Mouse (Mus musculus) intestine, embryonic 16.5 days (tissue): ENCODE results near the gene Cdh23. TPM values are rescaled to one million over a fixed set of nuclear protein-coding genes. Genes with fewer than 3 reads are reported as not detected.
A peak's percentile ranks its signal among the peaks of the same experiment; 100 is the strongest.

Experiments used
- ATAC-seq: fragments of 200-750 bp; cut with Nextera tagmentation; 2 replicates; pipeline ENCODE4 v1.8.0; 2017; ENCODE audit warnings: moderate TSS enrichment, moderate library complexity
- H3K27ac ChIP-seq: fragments of 300-500 bp; sonication (generic); 2 replicates; pipeline ENCODE4 v1.5.1; 2014; ENCODE audit warnings: mild to moderate bottlenecking, low read length
- H3K27me3 ChIP-seq: fragments of 300-500 bp; sonication (generic); replicated peaks from 2 replicates; pipeline ENCODE4 v1.6.1; 2014; ENCODE audit warnings: low read length, control low read depth, mixed read lengths; ENCODE audit not compliant: control insufficient read depth, insufficient read depth
- H3K36me3 ChIP-seq: fragments of 300-500 bp; sonication (generic); 2 replicates; pipeline ENCODE4 v1.6.1; 2014; ENCODE audit warnings: low read length, control low read depth; ENCODE audit not compliant: control insufficient read depth, insufficient read depth
- H3K4me1 ChIP-seq: fragments of 300-500 bp; sonication (generic); 2 replicates; pipeline ENCODE4 v1.6.1; 2014; ENCODE audit warnings: low read length, control low read depth, mixed read lengths; ENCODE audit not compliant: control insufficient read depth, insufficient read depth
- H3K4me2 ChIP-seq: fragments of 300-500 bp; sonication (generic); 2 replicates; pipeline ENCODE4 v1.6.1; 2014; ENCODE audit warnings: low read depth, low read length, control low read depth
- H3K4me3 ChIP-seq: fragments of 300-500 bp; sonication (generic); 2 replicates; pipeline ENCODE4 v1.5.1; 2014; ENCODE audit warnings: mild to moderate bottlenecking, low read length
- H3K9ac ChIP-seq: fragments of 300-500 bp; sonication (generic); 2 replicates; pipeline ENCODE4 v1.6.1; 2014; ENCODE audit warnings: low read depth, low read length
- H3K9me3 ChIP-seq: fragments of 300-500 bp; sonication (generic); 2 replicates; pipeline ENCODE4 v1.6.1; 2016; ENCODE audit warnings: low read length, control low read depth; ENCODE audit not compliant: control insufficient read depth
- WGBS: fragments of 180-500 bp; shearing (Covaris S2); extraction: QIAGEN DNeasy Blood & Tissue Kit; methylation state at CpG from one replicate; pipeline ENCODE4 v1.1.7; 2014; 5-methylcytosine and 5-hydroxymethylcytosine counted together
- polyA plus RNA-seq: library from polyadenylated mRNA; unstranded; fragments of >200 nt; fragmentation: Nextera tagmentation; extraction: Ambion mirVana; gene quantifications from 2 replicates; pipeline ENCODE4 v1.2.1, GENCODE M21; 2015

The Cdh23 gene
- polyA plus RNA-seq, 1 experiment from 2014 or later, result 0.33 TPM

- H3K27ac ChIP-seq, result no peak overlapping the region
- H3K36me3 ChIP-seq, result no peaks in the 10 kb centered on the region
- ATAC-seq, result no peak
- H3K9ac ChIP-seq, result no peak overlapping the region
- no peaks in the 10 kb centered on the region for H3K27me3 ChIP-seq
- no peak overlapping the region for H3K4me2 ChIP-seq
- H3K4me3 ChIP-seq, result no peak overlapping the region
- WGBS, result 69% methylated on average over 5 of the region's 5 CpGs
- H3K4me1 ChIP-seq, result no peaks in the 10 kb centered on the region
- no peaks in the 10 kb centered on the region for H3K9me3 ChIP-seq
These were observed 300.7 kb downstream of the Cdh23 start for GRCm38 (mm10) chr10:60395605-60396004.

DNA sequence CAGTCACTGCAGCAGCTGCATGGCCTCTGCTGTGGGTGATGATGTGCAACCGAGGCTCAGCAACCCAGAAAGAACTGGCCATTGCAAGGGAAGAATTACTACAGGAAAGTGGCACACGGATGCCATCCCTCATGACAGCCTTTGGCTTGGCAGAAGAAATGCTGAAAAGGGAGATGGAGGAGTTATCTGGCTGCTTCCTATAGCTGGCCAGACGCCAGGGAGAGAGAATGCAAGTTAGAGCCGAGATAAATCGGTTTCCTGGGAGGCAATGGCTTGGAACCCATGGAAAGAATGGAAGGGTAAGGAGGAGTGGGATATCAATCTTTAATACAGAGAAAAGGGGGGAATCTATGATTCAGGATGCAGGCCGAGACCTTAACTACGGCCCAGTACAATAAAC lies 301.4 kb downstream of the Cdh23 start:
- H3K27me3 ChIP-seq, result no peaks in the 10 kb centered on the region
- no peak overlapping the region for H3K27ac ChIP-seq
- H3K36me3 ChIP-seq, result no peaks in the 10 kb centered on the region
- H3K4me2 ChIP-seq, result no peak overlapping the region
- no peaks in the 10 kb centered on the region for H3K4me1 ChIP-seq
- H3K9ac ChIP-seq, result 0 out of 2 replicates have a peak overlapping the region, but pooled peaks have one; percentile 21
- H3K4me3 ChIP-seq, result no peak overlapping the region
- WGBS, result 62% methylated on average over 7 of the region's 7 CpGs
- no peak for ATAC-seq
- H3K9me3 ChIP-seq, result no peaks in the 10 kb centered on the region

DNA sequence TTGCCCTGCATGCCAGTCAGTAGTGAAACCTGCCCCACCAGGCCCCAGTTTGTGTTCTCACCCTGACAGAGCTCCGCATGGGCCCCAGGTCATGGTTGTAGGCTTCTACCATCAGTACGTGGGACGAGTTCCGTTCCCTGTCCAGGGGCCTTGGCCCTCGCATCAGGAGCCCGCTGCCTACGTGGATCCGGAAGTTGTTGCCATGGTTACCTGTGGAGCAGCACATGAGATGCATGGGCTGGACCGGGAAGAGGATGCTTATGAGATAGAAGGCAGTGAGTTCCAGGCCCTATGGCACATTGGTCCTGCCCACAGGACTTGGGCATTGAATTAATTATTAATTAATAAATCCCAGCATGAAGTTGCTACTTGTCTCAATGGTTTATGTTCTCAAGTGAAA lies 304.6 kb downstream of the Cdh23 start:
- Histone ChIP-seq H3K4me2 (no peak overlapping the region), H3K4me3 (no peak overlapping the region), H3K27me3 (no peaks in the 10 kb centered on the region), H3K9ac (no peak overlapping the region), H3K27ac (no peak overlapping the region), H3K9me3 (no peaks in the 10 kb centered on the region), H3K4me1 (peaks cover 10% of the 10 kb centered on the region; the same call in 1 of the 2 replicates), H3K36me3 (no peaks in the 10 kb centered on the region)
- 91% methylated on average over 9 of the region's 9 CpGs for WGBS
- ATAC-seq, result no peak

GRCm38 (mm10) chr10:60390904-60391420 lies 305.3 kb downstream of the Cdh23 start:
- H3K4me1 ChIP-seq, result peaks cover 10% of the 10 kb centered on the region; the same call in 1 of the 2 replicates
- no peak for ATAC-seq
- H3K9me3 ChIP-seq, result no peaks in the 10 kb centered on the region
- no peaks in the 10 kb centered on the region for H3K36me3 ChIP-seq
- no peak overlapping the region for H3K4me3 ChIP-seq
- H3K27me3 ChIP-seq, result no peaks in the 10 kb centered on the region
- H3K4me2 ChIP-seq, result no peak overlapping the region
- H3K9ac ChIP-seq, result no peak overlapping the region
- H3K27ac ChIP-seq, result no peak overlapping the region
- 72% methylated on average over 5 of the region's 5 CpGs for whole genome bisulfite sequencing

DNA sequence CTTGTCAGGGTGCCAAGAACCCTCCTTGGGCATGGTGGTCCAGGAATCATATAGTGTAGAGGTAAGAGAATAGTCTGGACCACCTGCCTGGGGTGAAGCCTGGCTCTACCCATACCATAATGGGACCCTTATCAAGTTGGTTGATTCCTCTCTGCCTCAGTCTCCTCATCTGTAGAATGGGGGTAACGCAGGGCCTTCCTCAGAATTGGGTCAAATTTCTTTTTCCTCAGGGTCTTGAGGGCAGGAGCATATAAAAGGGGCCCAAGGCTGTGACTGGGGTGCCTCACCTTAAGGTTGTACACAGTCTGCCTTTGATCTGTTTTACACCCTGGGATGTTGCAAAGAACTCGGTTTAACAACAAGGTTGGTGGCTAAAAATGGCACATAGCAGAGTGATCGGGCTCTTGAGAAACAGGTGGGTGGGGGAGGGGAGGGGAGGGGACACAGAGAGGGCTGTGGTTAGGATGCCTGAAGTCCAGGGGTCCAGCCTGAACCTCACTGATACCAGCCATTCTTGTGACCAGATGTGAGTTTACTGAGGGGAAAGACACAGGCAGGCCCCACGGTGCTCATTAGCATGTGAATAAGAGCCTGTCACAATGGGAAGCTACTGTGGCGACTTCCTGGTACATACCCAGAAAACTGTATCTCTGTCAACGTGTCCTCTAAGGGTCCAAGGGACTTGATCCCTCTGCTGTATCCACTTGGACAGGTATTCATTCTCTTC lies 305.9 kb downstream of the Cdh23 start:
- ATAC-seq, result no peak
- peaks cover 10% of the 10 kb centered on the region; the same call in 1 of the 2 replicates for H3K4me1 ChIP-seq
- no peaks in the 10 kb centered on the region for H3K36me3 ChIP-seq
- no peak overlapping the region for H3K27ac ChIP-seq
- no peak overlapping the region for H3K9ac ChIP-seq
- no peaks in the 10 kb centered on the region for H3K9me3 ChIP-seq
- no peak overlapping the region for H3K4me2 ChIP-seq
- no peaks in the 10 kb centered on the region for H3K27me3 ChIP-seq
- 48% methylated on average over 6 of the region's 6 CpGs for WGBS
- H3K4me3 ChIP-seq, result no peak overlapping the region

DNA sequence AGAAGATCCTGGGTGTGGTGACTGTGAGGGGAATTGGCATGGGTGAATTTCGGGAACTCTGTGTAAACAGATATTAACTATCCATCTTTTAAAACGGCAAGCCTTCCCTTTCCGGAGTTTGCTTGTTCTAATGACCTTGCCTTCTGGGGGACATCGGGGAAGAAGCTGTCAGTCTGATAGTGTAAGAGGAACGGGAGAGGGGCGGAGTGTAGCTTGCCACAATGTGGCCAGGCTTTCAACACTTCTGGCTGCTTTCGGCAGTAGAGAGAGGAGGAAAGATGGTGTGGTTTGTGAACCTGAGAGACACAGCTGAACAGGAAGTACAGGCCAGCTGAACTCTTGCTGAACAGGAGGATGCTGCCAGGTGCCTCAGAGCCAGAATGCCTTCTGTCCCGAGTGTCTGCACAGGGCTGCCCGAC lies 306.8 kb downstream of the Cdh23 start:
- whole genome bisulfite sequencing, result 20% methylated on average over 9 of the region's 9 CpGs
- no peak overlapping the region for H3K4me2 ChIP-seq
- no peak overlapping the region for H3K27ac ChIP-seq
- no peaks in the 10 kb centered on the region for H3K27me3 ChIP-seq
- no peak for ATAC-seq
- no peaks in the 10 kb centered on the region for H3K36me3 ChIP-seq
- no peaks in the 10 kb centered on the region for H3K9me3 ChIP-seq
- no peak overlapping the region for H3K9ac ChIP-seq
- H3K4me1 ChIP-seq, result peaks cover 10% of the 10 kb centered on the region; the same call in 1 of the 2 replicates
- H3K4me3 ChIP-seq, result no peak overlapping the region

DNA sequence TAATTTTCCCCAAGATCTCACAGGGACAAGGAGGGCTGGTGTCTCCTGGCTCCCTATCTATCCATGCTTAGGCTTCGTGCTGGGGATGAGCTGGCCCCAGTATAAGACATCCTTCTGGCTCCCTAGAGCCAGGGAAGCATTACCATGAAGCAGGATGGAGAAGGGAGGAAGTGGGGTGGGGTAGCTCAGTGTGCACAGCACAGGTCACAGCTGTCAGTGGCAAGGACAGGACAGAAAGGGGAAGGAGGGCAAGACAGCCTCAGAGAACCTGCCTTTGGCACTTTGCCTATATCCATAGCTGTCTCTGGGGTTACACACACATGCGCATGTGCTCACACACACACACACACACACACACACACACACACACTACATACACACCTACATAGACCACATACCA lies 308.0 kb downstream of the Cdh23 start:
- H3K27ac ChIP-seq, result peak overlapping the region; percentile 45; the same call in 1 of the 2 replicates

GRCm38 (mm10) chr10:60381142-60381925 lies 315.0 kb downstream of the Cdh23 start:
- H3K27me3 ChIP-seq, result no peaks in the 10 kb centered on the region
- H3K4me1 ChIP-seq, result no peaks in the 10 kb centered on the region
- no peak overlapping the region for H3K4me3 ChIP-seq
- H3K36me3 ChIP-seq, result no peaks in the 10 kb centered on the region
- no peak overlapping the region for H3K27ac ChIP-seq
- no peak for ATAC-seq
- WGBS, result 83% methylated on average over 10 of the region's 10 CpGs
- no peak overlapping the region for H3K9ac ChIP-seq
- no peaks in the 10 kb centered on the region for H3K9me3 ChIP-seq
- H3K4me2 ChIP-seq, result no peak overlapping the region

More for the DNA sequence above, 308.0 kb downstream of the Cdh23 start:
- no peaks in the 10 kb centered on the region for H3K36me3 ChIP-seq
- H3K4me1 ChIP-seq, result peaks cover 10% of the 10 kb centered on the region; the same call in 1 of the 2 replicates
- H3K9ac ChIP-seq, result no peak overlapping the region
- H3K9me3 ChIP-seq, result no peaks in the 10 kb centered on the region
- no peak for ATAC-seq
- WGBS, result 72% methylated on average over 2 of the region's 2 CpGs
- no peaks in the 10 kb centered on the region for H3K27me3 ChIP-seq
- no peak overlapping the region for H3K4me2 ChIP-seq
- H3K4me3 ChIP-seq, result no peak overlapping the region

DNA sequence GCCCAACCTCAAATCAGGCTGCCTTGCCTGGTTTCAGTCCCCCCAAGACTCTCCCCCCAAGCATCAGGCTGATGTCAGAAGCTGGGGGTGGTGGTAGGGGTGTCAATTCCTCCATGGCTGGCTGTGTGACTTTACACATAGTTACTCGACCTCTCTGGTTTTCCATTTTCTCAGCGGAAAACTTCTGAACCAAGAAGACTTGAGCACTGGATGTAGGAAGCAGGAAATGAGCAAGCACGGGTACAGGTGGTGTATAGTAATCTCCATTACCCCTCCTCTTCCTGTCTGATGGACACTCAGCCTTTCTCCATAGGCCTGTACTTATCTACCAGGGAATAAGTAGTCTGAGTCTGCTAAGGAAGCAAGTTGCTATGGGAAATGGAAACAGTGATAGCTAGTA lies 316.1 kb downstream of the Cdh23 start:
- peak overlapping the region; percentile 54; the same call in 1 of the 2 replicates for H3K27ac ChIP-seq
- 66% methylated on average over 3 of the region's 3 CpGs for WGBS
- no peak for ATAC-seq

More for the DNA sequence above, 316.1 kb downstream of the Cdh23 start:
- no peak overlapping the region for H3K4me2 ChIP-seq
- no peaks in the 10 kb centered on the region for H3K27me3 ChIP-seq
- no peaks in the 10 kb centered on the region for H3K36me3 ChIP-seq
- H3K4me1 ChIP-seq, result no peaks in the 10 kb centered on the region
- no peak overlapping the region for H3K9ac ChIP-seq
- no peak overlapping the region for H3K4me3 ChIP-seq
- no peaks in the 10 kb centered on the region for H3K9me3 ChIP-seq
